Mouse (Mus musculus) lung, postnatal 0 days (tissue): ENCODE data around the gene Olfr819. TPM values are rescaled to one million over a fixed set of nuclear protein-coding genes. Genes with fewer than 3 reads are reported as not detected.
"Not testable (repeated sequence)": the region's sequence is repeated elsewhere in the genome, so short reads cannot be mapped to it uniquely, and the experiment has no call there.

Source experiments
- ATAC-seq: fragments of 200-750 bp; cut with Nextera tagmentation; 2 replicates; pipeline ENCODE4 v1.8.0; 2017; ENCODE audit warnings: moderate library complexity
- DNase-seq: peaks from one replicate; pipeline ENCODE4 v3.0.0-alpha.2; 2016; ENCODE audit warnings: low spot score
- H3K27ac ChIP-seq: fragments of 300-500 bp; sonication (generic); 2 replicates; pipeline ENCODE4 v1.5.1; 2014; ENCODE audit warnings: antibody characterized with exemption, mild to moderate bottlenecking, low read length, mixed read lengths
- H3K27me3 ChIP-seq: fragments of 300-500 bp; sonication (generic); replicated peaks from 2 replicates; pipeline ENCODE4 v1.6.1; 2014; ENCODE audit warnings: low read length, mixed read lengths; ENCODE audit not compliant: insufficient read depth
- H3K36me3 ChIP-seq: fragments of 300-500 bp; sonication (generic); 2 replicates; pipeline ENCODE4 v1.6.1; 2014; ENCODE audit warnings: low read length, mixed read lengths; ENCODE audit not compliant: insufficient read depth
- H3K4me1 ChIP-seq: fragments of 300-500 bp; sonication (generic); 2 replicates; pipeline ENCODE4 v1.6.1; 2014; ENCODE audit warnings: antibody characterized with exemption, low read depth, low read length, mixed read lengths; ENCODE audit not compliant: insufficient read depth
- H3K4me2 ChIP-seq: fragments of 300-500 bp; sonication (generic); replicated peaks from 2 replicates; pipeline ENCODE4 v1.6.1; 2014; ENCODE audit warnings: low read depth, mild to moderate bottlenecking, low read length, moderate library complexity, mixed read lengths
- H3K4me3 ChIP-seq: fragments of 300-500 bp; sonication (generic); 2 replicates; pipeline ENCODE4 v1.5.1; 2014; ENCODE audit warnings: low read depth, low read length
- H3K9ac ChIP-seq: fragments of 300-500 bp; sonication (generic); replicated peaks from 2 replicates; pipeline ENCODE4 v1.6.1; 2014; ENCODE audit warnings: low read depth, mild to moderate bottlenecking
- H3K9me3 ChIP-seq: fragments of 300-500 bp; sonication (generic); 2 replicates; pipeline ENCODE4 v1.6.1; 2016; ENCODE audit warnings: low read length, mixed read lengths
- CTCF ChIP-seq: IDR thresholded peaks from 2 replicates; pipeline ENCODE4 v1.5.1; 2016; ENCODE audit warnings: antibody characterized with exemption, mild to moderate bottlenecking
- EP300 ChIP-seq: IDR thresholded peaks from 2 replicates; pipeline ENCODE4 v1.6.1; 2016; ENCODE audit warnings: antibody characterized with exemption, mild to moderate bottlenecking, control low read depth
- WGBS: fragments of 180-500 bp; shearing (Covaris S2); extraction: QIAGEN DNeasy Blood & Tissue Kit; methylation state at CpG from one replicate; pipeline ENCODE4 v1.1.7; 2014; 5-methylcytosine and 5-hydroxymethylcytosine counted together
- polyA plus RNA-seq: library from polyadenylated mRNA; unstranded; fragments of >200 nt; fragmentation: Nextera tagmentation; extraction: Ambion mirVana; gene quantifications from 2 replicates; pipeline ENCODE4 v1.2.1, GENCODE M21; 2015

Olfr819 gene
- not detected in 2 replicates for polyA plus RNA-seq

DNA sequence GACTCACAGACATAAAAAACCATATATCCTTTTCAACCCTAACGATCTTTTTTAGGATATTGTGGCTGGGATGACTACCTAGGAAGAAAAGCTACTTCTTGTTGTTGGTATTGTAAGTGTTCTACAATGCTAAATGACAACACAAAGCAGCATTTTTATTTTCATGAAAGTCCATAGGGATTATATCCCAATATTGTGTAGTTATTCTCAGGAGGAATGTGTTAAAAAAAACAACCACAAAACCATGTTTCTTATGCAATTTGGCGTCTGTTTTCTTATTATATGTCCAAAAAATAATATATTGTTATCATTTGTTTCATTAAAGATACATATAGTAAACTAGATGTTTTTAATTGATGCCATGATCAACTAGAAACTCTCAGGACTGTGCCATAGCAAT lies at the start of gene Olfr819:
Olfr819 (minus strand) TSS at position 101 of the 400 bp plus-strand sequence.
- H3K9me3 ChIP-seq, H3K9ac ChIP-seq, ATAC-seq, H3K27ac ChIP-seq, DNase-seq, H3K36me3 ChIP-seq, H3K4me3 ChIP-seq, H3K4me1 ChIP-seq, H3K27me3 ChIP-seq, H3K4me2 ChIP-seq: not testable (repeated sequence)
- 74% methylated on average over 2 of the region's 2 CpGs for WGBS

DNA sequence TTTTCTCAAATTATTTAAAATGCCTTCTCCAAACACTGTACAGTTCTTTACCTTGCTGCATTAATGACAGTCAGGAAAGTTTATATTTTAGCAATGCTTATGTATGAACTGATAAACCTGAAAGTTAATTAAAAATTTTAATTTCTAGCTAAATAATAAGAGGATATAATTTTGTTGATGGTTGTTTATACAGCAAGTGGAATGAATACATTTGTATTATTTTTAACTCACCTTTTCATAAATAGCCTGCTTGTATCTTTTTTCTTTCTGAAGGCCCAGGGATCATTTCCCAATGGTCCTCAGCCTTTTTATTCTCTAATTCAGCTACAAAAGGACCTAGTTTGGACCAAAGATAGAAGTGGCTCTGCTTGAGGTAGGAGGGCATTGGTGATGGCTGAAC lies 45.3 kb upstream of the Olfr819 start, which contains the start of gene Olfr820:
Olfr820 (plus strand) TSS at position 301 of the 400 bp plus-strand sequence.
- no peak for DNase-seq
- H3K4me1 ChIP-seq, result no peaks in the 10 kb centered on the region
- H3K36me3 ChIP-seq, result no peaks in the 10 kb centered on the region
- no peak within 1 kb of the TSS for H3K4me3 ChIP-seq
- TF ChIP-seq CTCF (no peak), EP300 (no peak)
- H3K9me3 ChIP-seq, result no peaks in the 10 kb centered on the region
- no peak within 1 kb of the TSS for H3K4me2 ChIP-seq
- H3K27me3 ChIP-seq, result no peaks in the 10 kb centered on the region
- H3K9ac ChIP-seq, result no peak within 1 kb of the TSS
- H3K27ac ChIP-seq, result no peak within 1 kb of the TSS
- ATAC-seq, result no peak

DNA sequence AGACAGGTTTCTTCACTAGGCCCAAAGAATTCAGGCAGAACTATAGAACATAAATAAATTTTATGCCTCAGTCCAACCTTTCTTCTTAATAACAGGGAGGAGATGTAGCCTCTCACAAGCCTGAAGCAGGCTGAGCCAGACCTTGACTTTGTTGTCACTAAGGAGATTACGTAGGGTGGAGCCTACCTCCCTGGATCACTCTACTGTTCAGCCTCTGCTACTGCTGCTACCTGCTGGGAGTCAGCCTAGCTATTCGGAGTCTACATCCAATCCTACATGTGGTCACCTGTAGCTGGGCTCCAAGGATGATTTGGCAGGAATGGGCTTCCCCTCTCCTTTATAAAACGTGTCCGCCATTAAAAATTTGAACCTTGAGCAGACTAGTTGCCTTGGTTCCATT lies 38.3 kb upstream of the Olfr819 start:
- H3K9me3 ChIP-seq, H3K4me3 ChIP-seq, ATAC-seq, H3K27me3 ChIP-seq, H3K36me3 ChIP-seq, H3K9ac ChIP-seq, H3K4me2 ChIP-seq, H3K4me1 ChIP-seq, H3K27ac ChIP-seq, DNase-seq: not testable (repeated sequence)
- 80% methylated on average over 4 of the region's 4 CpGs for WGBS

DNA sequence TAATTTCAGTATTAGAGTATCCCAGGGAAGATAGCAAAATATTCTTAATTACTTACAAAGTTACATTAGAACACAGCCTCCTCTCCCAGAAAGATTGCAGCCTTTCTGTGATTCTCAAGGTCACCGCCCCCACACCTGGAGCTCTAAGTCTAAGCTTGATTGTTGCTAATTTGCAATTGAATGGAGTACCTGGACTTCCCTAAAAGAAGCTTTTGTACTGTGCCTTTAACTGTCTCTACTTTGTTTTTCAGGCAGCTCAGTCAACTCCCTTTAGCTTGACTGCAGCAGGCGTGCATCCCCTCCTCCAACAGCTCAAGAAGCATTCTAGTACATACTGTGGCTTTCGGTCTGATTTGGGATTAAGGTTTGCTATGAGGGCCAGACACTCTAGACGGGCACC lies 37.0 kb upstream of the Olfr819 start:
- 79% methylated on average over 4 of the region's 4 CpGs for WGBS
- not testable (repeated sequence) for H3K9ac ChIP-seq, H3K9me3 ChIP-seq, H3K4me3 ChIP-seq, H3K27me3 ChIP-seq, ATAC-seq, H3K4me2 ChIP-seq, DNase-seq, H3K36me3 ChIP-seq, H3K4me1 ChIP-seq, H3K27ac ChIP-seq

DNA sequence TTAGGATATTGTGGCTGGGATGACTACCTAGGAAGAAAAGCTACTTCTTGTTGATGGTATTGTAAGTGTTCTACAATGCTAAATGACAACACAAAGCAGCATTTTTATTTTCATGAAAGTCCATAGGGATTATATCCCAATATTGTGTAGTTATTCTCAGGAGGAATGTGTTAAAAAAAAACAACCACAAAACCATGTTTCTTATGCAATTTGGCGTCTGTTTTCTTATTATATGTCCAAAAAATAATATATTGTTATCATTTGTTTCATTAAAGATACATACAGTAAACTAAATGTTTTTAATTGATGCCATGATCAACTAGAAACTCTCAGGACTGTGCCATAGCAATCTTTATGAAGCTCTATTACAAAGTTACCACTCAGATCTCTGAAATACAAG lies 17.9 kb upstream of the Olfr819 start, which contains the start of gene Gm10310:
Gm10310 (minus strand) TSS at position 101 of the 400 bp plus-strand sequence.
- not testable (repeated sequence) for H3K27me3 ChIP-seq, ATAC-seq, H3K27ac ChIP-seq, H3K4me2 ChIP-seq, H3K9ac ChIP-seq, H3K4me1 ChIP-seq, DNase-seq, H3K4me3 ChIP-seq, H3K9me3 ChIP-seq, H3K36me3 ChIP-seq
- WGBS, result no CpG with 5 or more reads among the region's 1 CpGs

DNA sequence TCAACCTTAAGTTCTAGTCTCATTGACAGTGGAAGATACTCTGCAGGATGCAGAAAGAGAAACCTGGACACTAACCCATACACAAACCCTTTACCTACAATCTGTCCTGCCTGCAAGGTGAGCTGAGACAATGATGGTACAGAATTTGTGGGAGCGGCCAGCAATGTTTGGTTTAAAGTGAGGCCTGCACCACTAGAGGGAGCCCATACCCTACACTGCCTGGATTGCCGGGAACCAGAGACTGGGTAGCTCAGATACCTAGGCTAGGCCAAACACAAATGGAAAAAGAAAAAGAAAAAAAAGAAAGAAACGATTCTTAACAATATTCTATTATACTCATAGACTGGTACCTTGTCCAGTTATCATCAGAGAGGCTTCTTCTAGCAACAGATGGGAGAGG lies 14.8 kb upstream of the Olfr819 start:
- ATAC-seq, H3K4me1 ChIP-seq, H3K27me3 ChIP-seq, H3K9ac ChIP-seq, DNase-seq, H3K4me3 ChIP-seq, H3K36me3 ChIP-seq, H3K27ac ChIP-seq, H3K4me2 ChIP-seq, H3K9me3 ChIP-seq: not testable (repeated sequence)
- WGBS, result no CpG with 5 or more reads among the region's 3 CpGs

DNA sequence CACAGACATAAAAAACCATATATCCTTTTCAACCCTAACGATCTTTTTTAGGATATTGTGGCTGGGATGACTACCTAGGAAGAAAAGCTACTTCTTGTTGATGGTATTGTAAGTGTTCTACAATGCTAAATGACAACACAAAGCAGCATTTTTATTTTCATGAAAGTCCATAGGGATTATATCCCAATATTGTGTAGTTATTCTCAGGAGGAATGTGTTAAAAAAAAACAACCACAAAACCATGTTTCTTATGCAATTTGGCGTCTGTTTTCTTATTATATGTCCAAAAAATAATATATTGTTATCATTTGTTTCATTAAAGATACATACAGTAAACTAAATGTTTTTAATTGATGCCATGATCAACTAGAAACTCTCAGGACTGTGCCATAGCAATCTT lies 9.0 kb upstream of the Olfr819 start, which contains the start of gene Olfr247:
Olfr247 (minus strand) TSS at position 101 of the 400 bp plus-strand sequence.
- H3K27ac ChIP-seq, H3K4me3 ChIP-seq, H3K27me3 ChIP-seq, H3K4me1 ChIP-seq, H3K4me2 ChIP-seq, H3K9me3 ChIP-seq, H3K36me3 ChIP-seq, H3K9ac ChIP-seq, DNase-seq, ATAC-seq: not testable (repeated sequence)
- WGBS, result no CpG with 5 or more reads among the region's 2 CpGs

DNA sequence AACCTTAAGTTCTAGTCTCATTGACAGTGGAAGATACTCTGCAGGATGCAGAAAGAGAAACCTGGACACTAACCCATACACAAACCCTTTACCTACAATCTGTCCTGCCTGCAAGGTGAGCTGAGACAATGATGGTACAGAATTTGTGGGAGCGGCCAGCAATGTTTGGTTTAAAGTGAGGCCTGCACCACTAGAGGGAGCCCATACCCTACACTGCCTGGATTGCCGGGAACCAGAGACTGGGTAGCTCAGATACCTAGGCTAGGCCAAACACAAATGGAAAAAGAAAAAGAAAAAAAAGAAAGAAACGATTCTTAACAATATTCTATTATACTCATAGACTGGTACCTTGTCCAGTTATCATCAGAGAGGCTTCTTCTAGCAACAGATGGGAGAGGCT lies 5.9 kb upstream of the Olfr819 start:
- no CpG with 5 or more reads among the region's 3 CpGs for WGBS
- not testable (repeated sequence) for DNase-seq, H3K27me3 ChIP-seq

DNA sequence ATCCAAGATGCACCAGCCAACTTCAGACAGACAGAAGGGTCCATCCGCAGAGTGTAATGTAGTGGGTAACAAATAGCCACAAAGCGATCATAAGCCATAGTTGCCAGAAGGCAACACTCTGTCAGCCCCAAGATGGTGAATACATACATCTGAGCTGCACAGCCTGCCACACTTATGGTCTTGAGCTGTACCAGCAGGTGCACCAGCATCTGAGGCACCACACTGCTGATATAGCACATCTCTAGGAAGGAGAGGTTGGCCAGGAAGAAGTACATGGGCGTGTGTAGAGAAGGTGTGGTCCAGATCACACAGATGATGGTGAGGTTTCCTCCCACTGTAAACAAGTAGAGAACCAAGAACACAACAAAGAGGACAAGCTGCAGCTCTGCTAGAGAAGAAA lies 834 bp downstream of the Olfr819 start:
- not testable (repeated sequence) for H3K27ac ChIP-seq, DNase-seq, H3K4me3 ChIP-seq, ATAC-seq, H3K27me3 ChIP-seq, H3K9me3 ChIP-seq, H3K36me3 ChIP-seq, H3K4me1 ChIP-seq, H3K4me2 ChIP-seq, H3K9ac ChIP-seq
- 88% methylated on average over 2 of the region's 3 CpGs for WGBS

More for the DNA sequence above, 5.9 kb upstream of the Olfr819 start:
- not testable (repeated sequence) for H3K4me1 ChIP-seq, H3K9me3 ChIP-seq, H3K9ac ChIP-seq, H3K4me3 ChIP-seq, H3K36me3 ChIP-seq, H3K4me2 ChIP-seq, ATAC-seq, H3K27ac ChIP-seq
